Mouse (Mus musculus) gastrocnemius, adult 2 months (tissue): ENCODE measurements around the gene Arhgap35. TPM values are rescaled to one million over a fixed set of nuclear protein-coding genes. Genes with fewer than 3 reads are reported as not detected.
A peak's percentile ranks its signal among the peaks of the same experiment; 100 is the strongest.

ENCODE experiments used
- DNase-seq: peaks from one replicate; pipeline ENCODE4 v3.0.0; 2022
- H3K27ac ChIP-seq: fragments of 200-600 bp; 2 replicates; pipeline ENCODE4 v1.8.1; 2022; ENCODE audit warnings: mild to moderate bottlenecking
- H3K4me3 ChIP-seq: fragments of 200-600 bp; 2 replicates; pipeline ENCODE4 v1.8.1; 2022; ENCODE audit warnings: mild to moderate bottlenecking, moderate library complexity
- CTCF ChIP-seq: fragments of 200-600 bp; IDR thresholded peaks from 2 replicates; pipeline ENCODE4 v1.8.1; 2022; ENCODE audit warnings: antibody characterized with exemption, mild to moderate bottlenecking, moderate library complexity
- intact Hi-C: fragments of 180-260 bp; cut with DNase I; formaldehyde crosslinking; loops from one replicate; pipeline ENCODE4 v1.15.1; 2025
- total RNA-seq, 2 experiments: library from RNA; stranded (reverse); gene quantifications; 2 replicates each; pipeline ENCODE4 v1.2.3; 2021

The Arhgap35 gene
- total RNA-seq, 2 experiments from 2014 or later: 19.3 to 20.6 TPM

- no peak overlapping the region for H3K27ac ChIP-seq
- no peak for TF ChIP-seq CTCF
- no peak overlapping the region for H3K4me3 ChIP-seq
- intact Hi-C loops: no loop called here
- no peak for DNase-seq
Observed at GRCm38 (mm10) chr7:16499671-16500104, 115.1 kb downstream of the Arhgap35 start.

- Histone ChIP-seq H3K4me3 (no peak overlapping the region), H3K27ac (no peak overlapping the region)
- TF ChIP-seq CTCF: no peak
- intact Hi-C loops: no loop called here
- DNase-seq: no peak
Observed at GRCm38 (mm10) chr7:16496260-16496659, 118.5 kb downstream of the Arhgap35 start.

GRCm38 (mm10) chr7:16493361-16493760, 121.4 kb downstream of the Arhgap35 start:
- no peak overlapping the region for H3K27ac ChIP-seq
- intact Hi-C loops: loop anchor here (5.0 kb wide), 1 partner anchor 124 kb away; no protein-coding TSS in a partner anchor
- peak; percentile 87 for TF ChIP-seq CTCF
- DNase-seq: peak; percentile 48
- H3K4me3 ChIP-seq: no peak overlapping the region

GRCm38 (mm10) chr7:16492211-16492610, 122.6 kb downstream of the Arhgap35 start:
- intact Hi-C loops: loop anchor here (5.0 kb wide), 1 partner anchor 125 kb away; no protein-coding TSS in a partner anchor
- DNase-seq: no peak
- Histone ChIP-seq H3K27ac (no peak overlapping the region), H3K4me3 (no peak overlapping the region)
- TF ChIP-seq CTCF: no peak

- H3K27ac ChIP-seq: no peak overlapping the region
- intact Hi-C loops: loop anchor here (2.0 to 5.0 kb wide), 2 partner anchors 27 to 126 kb away; no protein-coding TSS in a partner anchor
- no peak overlapping the region for H3K4me3 ChIP-seq
- peak; percentile 70 for DNase-seq
- TF ChIP-seq CTCF: peak; percentile 97; the same call in 1 of the 2 replicates
Observed at GRCm38 (mm10) chr7:16491759-16492158, 123.0 kb downstream of the Arhgap35 start.

GRCm38 (mm10) chr7:16489948-16490347, 124.8 kb downstream of the Arhgap35 start:
- Histone ChIP-seq H3K4me3 (no peak overlapping the region), H3K27ac (no peak overlapping the region)
- intact Hi-C loops: loop anchor here (2.0 to 5.0 kb wide), 2 partner anchors 25 to 127 kb away; no protein-coding TSS in a partner anchor
- peak; percentile 51 for DNase-seq
- TF ChIP-seq CTCF: peak; percentile 61

GRCm38 (mm10) chr7:16488816-16489215, 126.0 kb downstream of the Arhgap35 start:
- TF ChIP-seq CTCF: no peak
- intact Hi-C loops: no loop called here
- no peak overlapping the region for H3K27ac ChIP-seq
- DNase-seq: no peak
- H3K4me3 ChIP-seq: no peak overlapping the region

GRCm38 (mm10) chr7:16477628-16478027, 137.2 kb downstream of the Arhgap35 start, which contains the start of gene Npas1:
Gene Npas1, minus strand, starts transcription at chr7:16477728.
- intact Hi-C loops: loop anchor here (10.0 kb wide), 1 partner anchor 247 kb away; the partner anchor contains the start of gene Ceacam9
- TF ChIP-seq CTCF: no peak
- no peak for DNase-seq
- no peak within 1 kb of the TSS for H3K27ac ChIP-seq
- H3K4me3 ChIP-seq: peak within 1 kb of the TSS; percentile 50

- Histone ChIP-seq H3K4me3 (peak overlapping the region; percentile 50), H3K27ac (no peak overlapping the region)
- no peak for TF ChIP-seq CTCF
- no peak for DNase-seq
- intact Hi-C loops: loop anchor here (10.0 kb wide), 1 partner anchor 248 kb away; the partner anchor contains the start of gene Ceacam9
Observed at GRCm38 (mm10) chr7:16476600-16476989, 138.2 kb downstream of the Arhgap35 start.

- intact Hi-C loops: loop anchor here (10.0 kb wide), 1 partner anchor 249 kb away; the partner anchor contains the start of gene Ceacam9
- Histone ChIP-seq H3K4me3 (peak overlapping the region; percentile 50), H3K27ac (no peak overlapping the region)
- DNase-seq: no peak
- TF ChIP-seq CTCF: no peak
Observed at GRCm38 (mm10) chr7:16475764-16476599, 138.8 kb downstream of the Arhgap35 start.

- Histone ChIP-seq H3K4me3 (no peak overlapping the region; the same call in 1 of the 2 replicates), H3K27ac (no peak overlapping the region)
- TF ChIP-seq CTCF: no peak
- intact Hi-C loops: loop anchor here (10.0 kb wide), 1 partner anchor 249 kb away; the partner anchor contains the start of gene Ceacam9
- no peak for DNase-seq
Observed at GRCm38 (mm10) chr7:16475321-16475720, 139.5 kb downstream of the Arhgap35 start.

- no peak for DNase-seq
- intact Hi-C loops: loop anchor here (10.0 kb wide), 1 partner anchor 250 kb away; the partner anchor contains the start of gene Ceacam9
- Histone ChIP-seq H3K4me3 (peak overlapping the region; percentile 46), H3K27ac (no peak overlapping the region)
- no peak for TF ChIP-seq CTCF
Observed at GRCm38 (mm10) chr7:16474445-16474844, 140.3 kb downstream of the Arhgap35 start.

GRCm38 (mm10) chr7:16473847-16474246, 140.9 kb downstream of the Arhgap35 start:
- intact Hi-C loops: loop anchor here (10.0 kb wide), 1 partner anchor 251 kb away; the partner anchor contains the start of gene Ceacam9
- Histone ChIP-seq H3K27ac (no peak overlapping the region), H3K4me3 (no peak overlapping the region)
- no peak for TF ChIP-seq CTCF
- DNase-seq: no peak
